Mouse (Mus musculus): ENCODE data around the gene Tcstv3. TPM values are rescaled to one million over a fixed set of nuclear protein-coding genes. Genes with fewer than 3 reads are reported as not detected.
"Not testable (repeated sequence)": the region's sequence is repeated elsewhere in the genome, so short reads cannot be mapped to it uniquely, and the experiment has no call there.

Tcstv3 gene
- polyA plus RNA-seq (2016; fragmentation: Nextera tagmentation; extraction: Ambion mirVana), result not detected in 2 replicates

DNA sequence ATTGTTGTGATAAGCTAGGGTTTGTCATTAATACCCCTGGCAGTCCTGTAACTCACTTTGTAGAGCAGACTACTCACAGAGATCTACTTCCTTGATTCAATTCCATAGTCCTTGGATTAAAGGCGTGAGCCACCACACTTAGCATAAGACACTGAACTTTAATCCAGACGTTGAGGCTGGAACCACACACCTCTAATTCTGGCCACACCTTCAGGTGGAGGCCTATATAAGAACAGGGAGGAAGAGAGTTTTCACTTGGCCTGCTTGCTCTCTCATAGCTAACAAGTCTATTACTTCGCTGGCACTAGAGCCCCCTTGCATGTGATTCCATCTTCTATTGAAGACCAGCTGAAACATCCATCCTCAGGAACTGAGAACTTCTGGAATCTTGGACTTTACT lies at the start of gene Tcstv3:
Tcstv3 (plus strand) TSS at position 301 of the 400 bp plus-strand sequence.
- not testable (repeated sequence) for DNase-seq (ENCODE audit: low spot score); H3K27ac ChIP-seq; H3K4me1 ChIP-seq (replicated peaks); H3K9me3 ChIP-seq; H3K4me3 ChIP-seq; H3K36me3 ChIP-seq; H3K27me3 ChIP-seq (ENCODE audit: insufficient read depth, poor library complexity, severe bottlenecking)
- 79% methylated on average over 3 of the region's 3 CpGs for WGBS

DNA sequence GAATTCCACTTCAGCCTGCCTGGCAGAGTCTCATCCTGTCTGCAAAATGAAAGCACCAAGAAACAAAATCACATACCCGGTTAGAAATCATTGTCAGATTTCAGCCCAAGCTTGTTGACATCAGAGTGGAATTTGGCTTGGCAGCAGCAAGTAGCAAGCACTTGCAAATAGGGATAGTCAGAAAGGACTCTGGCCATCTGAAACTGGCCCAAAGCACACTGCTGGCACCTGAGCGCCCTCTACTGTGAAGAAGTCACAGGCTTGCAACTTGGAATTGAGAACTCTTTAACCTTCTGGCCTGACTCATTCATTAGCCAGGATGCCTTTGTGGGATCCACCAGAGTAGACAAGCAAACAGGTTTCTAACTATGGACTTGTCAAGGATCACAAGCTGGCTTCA lies 38.8 kb upstream of the Tcstv3 start:
- H3K36me3 ChIP-seq; H3K9me3 ChIP-seq; DNase-seq (ENCODE audit: low spot score); H3K4me1 ChIP-seq (replicated peaks); H3K4me3 ChIP-seq; H3K27me3 ChIP-seq (ENCODE audit: insufficient read depth, poor library complexity, severe bottlenecking); H3K27ac ChIP-seq: not testable (repeated sequence)
- 30% methylated on average over 2 of the region's 2 CpGs for WGBS

DNA sequence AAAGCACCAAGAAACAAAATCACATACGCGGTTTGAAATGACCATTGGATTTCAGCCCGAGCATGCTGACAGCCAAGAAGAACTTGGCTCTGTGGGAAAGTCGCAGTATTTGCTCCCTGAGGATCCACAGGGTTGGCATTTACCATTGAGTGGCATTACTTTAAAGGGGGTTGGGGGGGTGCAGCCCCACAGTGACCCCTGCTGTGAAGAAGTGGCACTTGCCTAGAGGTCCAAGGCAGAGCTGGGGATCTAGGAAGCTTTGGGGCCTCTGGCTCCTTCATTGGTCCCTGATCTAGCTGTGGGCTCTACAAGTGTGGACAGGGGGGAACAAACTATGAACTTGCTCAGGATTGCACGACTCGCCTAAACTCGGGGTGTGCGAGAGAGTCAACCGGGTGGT lies 37.9 kb upstream of the Tcstv3 start:
- H3K27me3 ChIP-seq (ENCODE audit: insufficient read depth, poor library complexity, severe bottlenecking), result no peaks in the 10 kb centered on the region
- H3K36me3 ChIP-seq, result no peaks in the 10 kb centered on the region
- H3K9me3 ChIP-seq, result no peaks in the 10 kb centered on the region
- DNase-seq (ENCODE audit: low spot score), result no peak
- no peaks in the 10 kb centered on the region for H3K4me1 ChIP-seq (replicated peaks)
- WGBS, result 93% methylated on average over 9 of the region's 9 CpGs
- no peak overlapping the region for H3K27ac ChIP-seq
- H3K4me3 ChIP-seq, result no peak overlapping the region

DNA sequence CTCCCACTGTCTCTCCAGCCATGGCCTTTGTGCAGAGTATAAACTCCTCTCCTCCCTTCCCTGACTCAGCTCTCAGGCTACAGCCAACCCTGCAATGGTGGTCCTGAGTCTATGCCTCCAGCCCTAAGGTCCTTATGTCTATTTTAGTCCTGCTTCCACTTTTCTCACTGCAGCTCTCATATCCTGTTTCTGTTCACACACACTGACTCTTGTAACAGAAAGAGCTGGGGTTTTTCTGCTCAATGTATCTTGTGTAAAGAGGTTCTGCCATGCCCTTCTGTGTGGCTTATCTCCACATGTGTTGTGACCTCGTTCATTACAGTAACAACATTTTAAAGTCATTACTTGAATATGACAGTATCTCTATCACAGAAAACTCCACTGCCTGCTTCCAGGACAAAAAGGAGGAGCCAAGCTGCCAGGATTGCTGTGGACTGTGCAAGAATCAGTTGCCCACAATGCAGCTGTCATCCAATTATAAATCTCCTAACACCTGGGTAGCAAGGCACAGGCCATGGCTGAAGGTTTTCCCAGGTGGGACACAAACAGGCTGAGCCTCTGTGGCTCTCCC lies 17.3 kb upstream of the Tcstv3 start:
- H3K27ac ChIP-seq, result no peak overlapping the region
- H3K4me3 ChIP-seq, result no peak overlapping the region
- H3K4me1 ChIP-seq (replicated peaks), result no peaks in the 10 kb centered on the region
- no peaks in the 10 kb centered on the region for H3K36me3 ChIP-seq
- no peaks in the 10 kb centered on the region for H3K9me3 ChIP-seq
- WGBS, result 67% methylated on average over 1 of the region's 1 CpGs
- H3K27me3 ChIP-seq (ENCODE audit: insufficient read depth, poor library complexity, severe bottlenecking), result no peaks in the 10 kb centered on the region
- no peak for DNase-seq (ENCODE audit: low spot score)

DNA sequence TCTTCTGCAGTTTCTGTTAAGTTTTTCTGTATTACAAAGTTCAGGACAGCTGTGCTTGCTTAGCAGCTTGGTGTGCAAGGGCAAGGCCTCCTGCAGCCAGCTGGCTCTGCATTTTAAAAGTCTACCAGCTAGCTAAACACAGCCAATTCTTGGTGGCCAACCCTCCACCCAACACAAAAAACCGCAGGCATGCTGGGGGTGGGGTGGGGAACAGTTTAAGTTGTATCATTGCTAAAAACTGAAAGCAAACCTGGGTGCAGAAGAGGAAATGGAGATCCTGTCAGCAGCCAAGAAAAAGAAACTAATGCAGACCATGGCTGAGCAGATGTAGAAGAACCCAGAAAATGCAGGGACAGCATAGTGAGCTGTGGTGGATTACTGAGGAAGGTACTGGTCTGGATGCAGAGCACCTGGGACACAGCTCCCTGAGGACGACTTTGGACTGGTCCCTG lies 16.7 kb upstream of the Tcstv3 start, which contains the start of gene BC147527:
BC147527 (plus strand) TSS at position 402 of the 452 bp plus-strand sequence.
- Histone ChIP-seq H3K4me1 (replicated peaks) (no peaks in the 10 kb centered on the region), H3K27me3 (ENCODE audit: insufficient read depth, poor library complexity, severe bottlenecking) (no peaks in the 10 kb centered on the region), H3K27ac (no peak within 1 kb of the TSS), H3K36me3 (no peaks in the 10 kb centered on the region), H3K4me3 (no peak within 1 kb of the TSS), H3K9me3 (no peaks in the 10 kb centered on the region)
- DNase-seq (ENCODE audit: low spot score), result no peak
- WGBS, result 52% methylated on average over 2 of the region's 2 CpGs

DNA sequence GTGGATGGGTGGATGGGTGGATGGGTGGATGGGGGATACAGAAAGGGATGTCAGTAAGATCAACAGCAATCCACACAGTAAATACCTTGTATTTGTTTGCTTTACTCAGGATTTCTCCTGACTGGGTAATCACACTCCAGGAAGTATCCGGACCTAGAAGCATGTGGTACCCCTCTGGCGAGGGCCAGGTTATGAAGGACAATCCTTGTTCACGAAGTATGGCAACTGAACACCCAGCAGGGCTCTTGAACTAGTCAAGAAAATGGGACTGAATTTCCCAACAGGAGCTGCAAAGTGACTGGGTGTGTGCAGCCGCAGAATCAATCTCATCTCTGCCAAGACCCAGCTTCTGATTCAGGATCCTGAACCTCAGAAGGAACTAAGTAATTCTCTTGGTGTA lies 15.8 kb upstream of the Tcstv3 start:
- Histone ChIP-seq H3K27ac (no peak overlapping the region), H3K9me3 (no peaks in the 10 kb centered on the region), H3K27me3 (ENCODE audit: insufficient read depth, poor library complexity, severe bottlenecking) (no peaks in the 10 kb centered on the region), H3K4me3 (no peak overlapping the region), H3K4me1 (replicated peaks) (no peaks in the 10 kb centered on the region), H3K36me3 (no peaks in the 10 kb centered on the region)
- DNase-seq (ENCODE audit: low spot score), result no peak
- 86% methylated on average over 4 of the region's 4 CpGs for WGBS

DNA sequence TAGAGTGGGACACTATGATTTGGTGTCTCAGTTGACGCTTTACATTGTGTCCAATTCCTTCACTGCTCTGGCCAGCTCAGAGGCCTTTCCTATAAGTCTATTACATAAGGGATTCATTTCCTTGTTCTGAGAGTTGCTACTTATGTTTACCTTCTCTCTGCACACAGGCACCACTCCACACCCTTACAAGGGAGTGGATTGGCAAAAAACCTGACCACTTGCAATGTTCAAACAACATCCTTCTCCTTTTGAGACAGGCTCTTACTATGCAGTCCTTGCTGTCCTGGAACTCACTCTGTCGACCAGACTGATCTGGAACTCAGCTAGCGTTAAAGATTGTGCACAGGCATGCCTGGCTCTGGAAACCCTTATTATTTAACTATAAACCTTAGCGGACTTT lies 5.9 kb upstream of the Tcstv3 start:
- Histone ChIP-seq H3K27me3 (ENCODE audit: insufficient read depth, poor library complexity, severe bottlenecking) (no peaks in the 10 kb centered on the region; the same call in 1 of the 2 replicates), H3K27ac (no peak overlapping the region), H3K4me3 (no peak overlapping the region), H3K9me3 (no peaks in the 10 kb centered on the region), H3K36me3 (no peaks in the 10 kb centered on the region), H3K4me1 (replicated peaks) (no peaks in the 10 kb centered on the region)
- DNase-seq (ENCODE audit: low spot score), result no peak
- 82% methylated on average over 4 of the region's 4 CpGs for WGBS

DNA sequence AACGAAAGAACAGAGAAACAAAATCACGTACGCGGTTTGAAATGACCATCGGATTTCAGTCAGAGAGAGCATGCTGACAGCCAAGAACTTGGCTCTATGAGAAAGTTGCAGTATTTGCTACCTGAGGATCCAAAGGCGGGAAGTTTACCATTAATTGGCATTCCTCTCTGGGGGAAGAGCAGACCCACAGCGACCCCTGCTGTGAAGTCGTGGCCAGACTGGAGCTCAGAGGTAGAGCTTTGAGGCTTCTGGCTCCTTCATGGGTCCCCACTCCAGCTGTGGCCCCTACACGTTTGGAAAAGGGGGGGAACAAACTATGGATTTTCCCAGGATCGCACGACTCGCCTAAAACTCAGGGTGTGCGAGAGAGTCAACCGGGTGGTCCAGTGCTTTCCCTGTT lies 3.1 kb upstream of the Tcstv3 start:
- no peaks in the 10 kb centered on the region for H3K36me3 ChIP-seq
- H3K4me1 ChIP-seq (replicated peaks), result no peaks in the 10 kb centered on the region
- DNase-seq (ENCODE audit: low spot score), result no peak
- H3K27ac ChIP-seq, result no peak overlapping the region
- 43% methylated on average over 14 of the region's 14 CpGs for whole genome bisulfite sequencing
- H3K4me3 ChIP-seq, result no peak overlapping the region
- no peaks in the 10 kb centered on the region for H3K9me3 ChIP-seq
- no peaks in the 10 kb centered on the region; the same call in 1 of the 2 replicates for H3K27me3 ChIP-seq (ENCODE audit: insufficient read depth, poor library complexity, severe bottlenecking)

DNA sequence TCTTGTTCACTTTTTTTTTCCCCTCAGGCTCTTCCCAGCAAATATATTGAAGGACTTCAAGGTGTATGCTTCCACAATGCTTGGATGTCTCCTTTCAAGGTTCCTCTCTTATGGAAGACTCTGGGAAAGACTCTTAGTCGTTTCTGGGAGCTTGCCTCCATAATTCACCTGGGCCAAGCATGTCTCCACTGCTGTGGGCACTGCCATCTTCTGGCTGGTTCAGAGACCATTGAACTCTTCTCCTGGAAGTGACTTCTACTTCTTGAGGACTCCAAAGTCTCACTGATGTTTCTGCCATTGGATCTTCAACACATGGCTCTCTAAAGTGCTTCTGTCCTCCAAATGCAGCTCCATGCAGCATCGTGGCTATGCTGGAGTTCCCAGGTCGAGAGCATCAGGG lies 3.5 kb downstream of the Tcstv3 start:
- Histone ChIP-seq H3K9me3 (0 out of 2 replicates have a peak, but pooled peaks cover 3% of the 10 kb centered on the region), H3K36me3 (no peaks in the 10 kb centered on the region), H3K4me3 (no peak overlapping the region), H3K27ac (no peak overlapping the region), H3K4me1 (replicated peaks) (no peaks in the 10 kb centered on the region), H3K27me3 (ENCODE audit: insufficient read depth, poor library complexity, severe bottlenecking) (no peaks in the 10 kb centered on the region)
- WGBS, result 60% methylated on average over 3 of the region's 3 CpGs
- no peak for DNase-seq (ENCODE audit: low spot score)

DNA sequence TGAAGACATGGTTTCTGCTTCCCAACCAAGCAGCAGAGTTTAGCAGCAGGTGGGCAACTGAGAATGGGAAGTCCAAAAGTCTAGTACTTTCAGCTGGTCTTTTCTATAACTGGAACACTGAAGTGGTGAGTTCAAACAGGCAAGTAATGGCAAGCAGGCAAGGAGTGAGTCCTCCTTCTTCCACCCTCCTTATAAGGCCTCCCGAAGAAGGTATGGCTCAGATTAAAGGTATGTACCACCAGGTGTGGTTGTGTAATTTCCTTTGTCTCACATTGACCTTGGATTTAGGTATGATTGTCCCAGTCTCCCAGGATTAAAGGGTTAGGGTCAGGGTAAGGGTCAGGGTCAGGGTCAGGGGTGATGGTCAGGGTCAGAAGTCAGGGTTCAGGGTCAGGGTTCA lies 4.0 kb downstream of the Tcstv3 start:
- no peaks in the 10 kb centered on the region for H3K4me1 ChIP-seq (replicated peaks)
- no peak overlapping the region for H3K27ac ChIP-seq
- 93% methylated on average over 1 of the region's 1 CpGs for WGBS
- H3K4me3 ChIP-seq, result no peak overlapping the region
- H3K9me3 ChIP-seq, result 0 out of 2 replicates have a peak, but pooled peaks cover 3% of the 10 kb centered on the region
- no peak for DNase-seq (ENCODE audit: low spot score)
- H3K27me3 ChIP-seq (ENCODE audit: insufficient read depth, poor library complexity, severe bottlenecking), result no peaks in the 10 kb centered on the region
- no peaks in the 10 kb centered on the region for H3K36me3 ChIP-seq

Other genes with a start within 250 kb of the Tcstv3 start
- not detected in 2 replicates for gene Gm20767, start 176.6 kb upstream of the Tcstv3 start, polyA plus RNA-seq (2016; fragmentation: Nextera tagmentation; extraction: Ambion mirVana)
- gene Gm21818, start 144.4 kb upstream of the Tcstv3 start, polyA plus RNA-seq (2016; fragmentation: Nextera tagmentation; extraction: Ambion mirVana), result not detected in 2 replicates
- not detected in 2 replicates for gene Gm21762, start 100.9 kb upstream of the Tcstv3 start, polyA plus RNA-seq (2016; fragmentation: Nextera tagmentation; extraction: Ambion mirVana)
- not detected in 2 replicates for gene Gm21731, start 77.8 kb upstream of the Tcstv3 start, polyA plus RNA-seq (2016; fragmentation: Nextera tagmentation; extraction: Ambion mirVana)
- gene AF067061, start 53.8 kb upstream of the Tcstv3 start, polyA plus RNA-seq (2016; fragmentation: Nextera tagmentation; extraction: Ambion mirVana), result not detected in 2 replicates
- 0.12 and 0.14 TPM in 2 replicates for gene BC147527, start 16.5 kb upstream of the Tcstv3 start, polyA plus RNA-seq (2016; fragmentation: Nextera tagmentation; extraction: Ambion mirVana)